Mouse (Mus musculus) heart, postnatal 14 days (tissue): ENCODE results near the gene Orai3. TPM values are rescaled to one million over a fixed set of nuclear protein-coding genes. Genes with fewer than 3 reads are reported as not detected.

ENCODE experiments used
- DNase-seq, 2 experiments: peaks; one replicate each; pipeline ENCODE4 v3.0.0; 2021 to 2022
- intact Hi-C: fragments of 180-260 bp; cut with DNase I; formaldehyde crosslinking; loops from one replicate; pipeline ENCODE4 v1.15.1; 2025
- total RNA-seq, 2 experiments: library from RNA; stranded (reverse); gene quantifications; 2 replicates each; pipeline ENCODE4 v1.2.3; 2021

Gene Orai3
- total RNA-seq, 2 experiments from 2014 or later = 16.6 to 17.3 TPM

GRCm38 (mm10) chr7:127820836-127821509 is 51.4 kb downstream of the Orai3 start:
- intact Hi-C loops = no loop called here
- no peak for DNase-seq

- intact Hi-C loops = no loop called here
Observed at GRCm38 (mm10) chr7:127822494-127822893, 52.9 kb downstream of the Orai3 start.

GRCm38 (mm10) chr7:127823236-127824171 is 53.9 kb downstream of the Orai3 start:
- intact Hi-C loops = no loop called here

More at GRCm38 (mm10) chr7:127822494-127822893, 52.9 kb downstream of the Orai3 start:
- no peak for DNase-seq

GRCm38 (mm10) chr7:127824176-127824871 is 54.7 kb downstream of the Orai3 start, which contains the start of the genes Stx4a and Stx1b:
Gene Stx4a (plus strand): TSS chr7:127824294.
Gene Stx1b (minus strand): TSS chr7:127824549.
- DNase-seq = peak; percentile 35 to 45
- intact Hi-C loops = no loop called here

More at GRCm38 (mm10) chr7:127823236-127824171, 53.9 kb downstream of the Orai3 start:
- DNase-seq = no peak

Other genes with a start within 250 kb of the Orai3 start
- not detected for gene Tmem265, start 208.4 kb upstream of the Orai3 start, total RNA-seq
- gene Phkg2, start 196.5 kb upstream of the Orai3 start, total RNA-seq = 10 to 100 TPM; 19.2 to 20.2 TPM
- 10 to 100 TPM in 1 of 2 experiments, 1 to 10 TPM in 1; 8.8 to 12.6 TPM for gene Ccdc189, start 181.2 kb upstream of the Orai3 start, total RNA-seq
- gene Rnf40, start 181.0 kb upstream of the Orai3 start, total RNA-seq = 10 to 100 TPM; 46.5 to 53.9 TPM
- gene Zfp629, start 154.0 kb upstream of the Orai3 start, total RNA-seq = 10 to 100 TPM; 28.8 to 29.1 TPM
- 10 to 100 TPM; 33.5 to 47.3 TPM for gene Bcl7c, start 60.9 kb upstream of the Orai3 start, total RNA-seq
- 1 to 10 TPM; 5.0 to 6.0 TPM for gene Ctf1, start 57.1 kb upstream of the Orai3 start, total RNA-seq
- not detected for gene Ctf2, start 37.6 kb upstream of the Orai3 start, total RNA-seq
- 1 to 10 TPM; 4.8 to 5.7 TPM for gene Fbxl19, start 25.3 kb upstream of the Orai3 start, total RNA-seq
- 10 to 100 TPM; 21.0 to 22.3 TPM for gene Setd1a, start 6.9 kb downstream of the Orai3 start, total RNA-seq
- 1 to 10 TPM; 2.7 to 3.0 TPM for gene Gm49388, start 15.8 kb downstream of the Orai3 start, total RNA-seq
- gene Hsd3b7, start 30.8 kb downstream of the Orai3 start, total RNA-seq = 10 to 100 TPM; 14.9 to 18.4 TPM
- gene Stx4a, start 54.5 kb downstream of the Orai3 start, total RNA-seq = 10 to 100 TPM; 66.7 to 68.1 TPM
- under 1 TPM; 0.65 to 0.83 TPM for gene Stx1b, start 54.7 kb downstream of the Orai3 start, total RNA-seq
- 10 to 100 TPM; 21.0 to 21.9 TPM for gene Zfp646, start 106.4 kb downstream of the Orai3 start, total RNA-seq
- gene Zfp668, start 107.0 kb downstream of the Orai3 start, total RNA-seq = 1 to 10 TPM; 3.8 to 5.5 TPM
- under 1 TPM; 0.59 to 0.88 TPM for gene Prss53, start 121.2 kb downstream of the Orai3 start, total RNA-seq
- gene Gm21974, start 125.6 kb downstream of the Orai3 start, total RNA-seq = not detected
- gene Vkorc1, start 125.8 kb downstream of the Orai3 start, total RNA-seq = 10 to 100 TPM; 25.6 to 28.1 TPM
- gene Bckdk, start 134.3 kb downstream of the Orai3 start, total RNA-seq = 10 to 100 TPM; 85.7 to 86.8 TPM
- gene Kat8, start 142.7 kb downstream of the Orai3 start, total RNA-seq = 10 to 100 TPM; 13.5 TPM
- gene Prss8, start 160.3 kb downstream of the Orai3 start, total RNA-seq = under 1 TPM in 1 of 2 experiments, not detected in 1; 0.24 TPM
- gene Prss36, start 176.9 kb downstream of the Orai3 start, total RNA-seq = 1 to 10 TPM; 6.4 to 6.7 TPM
- gene Fus, start 197.6 kb downstream of the Orai3 start, total RNA-seq = 100 to 1,000 TPM; 169 to 184 TPM
- 10 to 100 TPM in 1 of 2 experiments, 1 to 10 TPM in 1; 5.6 to 13.6 TPM for gene Pycard, start 224.1 kb downstream of the Orai3 start, total RNA-seq
- gene Trim72, start 234.1 kb downstream of the Orai3 start, total RNA-seq = 100 to 1,000 TPM; 209 to 217 TPM